Mouse (Mus musculus) CD4-positive helper T cell, adult 2 months (primary cell): ENCODE measurements around the gene Stxbp4.

Experiments
- DNase-seq: peaks from one replicate; pipeline ENCODE4 v3.0.0-alpha.2; 2012; ENCODE audit warnings: low read depth, missing footprints, low spot score

Gene Stxbp4

DNA sequence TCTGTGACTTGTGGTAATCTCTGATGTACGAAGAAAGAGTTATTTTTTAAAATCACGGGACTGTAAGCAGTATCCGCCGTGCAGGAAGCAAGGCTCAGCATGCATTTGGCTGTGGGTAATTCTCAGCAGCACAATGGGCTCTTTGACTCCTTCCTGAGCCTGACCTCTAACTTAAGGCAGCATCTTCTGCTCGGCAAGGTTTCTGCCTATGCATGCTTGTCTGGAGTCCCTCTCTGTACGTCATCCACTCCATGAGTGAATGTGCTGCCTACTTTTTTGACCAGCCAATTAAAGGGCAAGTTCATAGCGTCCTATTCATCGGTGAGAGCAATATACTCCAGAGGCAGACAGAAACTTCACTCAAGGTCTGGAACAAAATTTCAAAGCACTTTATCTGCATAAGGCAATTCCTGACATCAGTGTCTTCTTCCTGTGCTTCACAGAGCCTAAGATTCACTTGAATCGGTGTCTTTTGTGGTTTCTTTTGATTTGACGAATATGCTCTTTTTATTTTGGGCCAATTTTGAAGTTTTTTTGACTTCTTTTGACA lies 173.8 kb downstream of the Stxbp4 start:
- peak; percentile 61 for DNase-seq

- no peak for DNase-seq
Measured at GRCm38 (mm10) chr11:90460458-90460857, 177.4 kb downstream of the Stxbp4 start.

DNA sequence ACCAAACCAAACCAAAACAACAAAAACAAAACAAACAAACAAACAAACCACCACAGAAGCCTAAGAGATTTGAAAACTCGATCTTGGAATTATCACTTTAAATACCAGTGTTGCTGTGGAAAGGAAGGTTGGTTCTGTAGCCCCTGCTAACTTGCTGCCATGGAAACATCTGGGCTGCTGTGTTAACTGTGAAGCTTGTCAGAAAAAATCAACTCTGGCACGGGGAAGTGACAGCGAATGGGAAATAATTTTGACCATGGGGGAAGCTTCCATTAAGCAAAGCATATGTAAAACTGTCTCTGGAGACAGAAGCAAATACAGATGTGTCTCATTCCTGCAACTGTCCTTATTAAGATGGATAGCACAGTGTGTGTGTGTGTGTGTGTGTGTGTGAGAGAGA lies 185.8 kb downstream of the Stxbp4 start:
- no peak for DNase-seq

DNA sequence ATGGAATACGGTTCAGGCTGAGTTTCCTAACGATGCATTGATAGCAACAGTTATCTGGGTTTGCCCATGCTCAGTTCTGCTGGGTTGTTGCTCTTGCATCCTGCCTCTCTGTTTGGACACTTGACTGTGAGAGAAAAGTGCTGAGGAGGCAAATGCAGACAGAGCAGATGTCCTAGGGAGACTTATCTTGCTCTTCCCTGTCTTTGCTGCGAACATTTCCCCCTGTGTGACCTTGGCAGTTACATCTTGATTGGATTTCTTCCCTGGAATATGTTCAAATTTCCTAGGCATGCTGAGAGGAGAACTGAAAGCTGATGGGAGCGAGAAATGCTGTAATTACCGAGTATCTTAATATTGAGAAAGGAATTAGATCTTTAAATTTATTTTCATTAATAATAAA lies 186.4 kb downstream of the Stxbp4 start:
- DNase-seq: no peak

- no peak for DNase-seq
Measured at GRCm38 (mm10) chr11:90442462-90442861, 195.4 kb downstream of the Stxbp4 start.

GRCm38 (mm10) chr11:90440851-90441250 lies 197.0 kb downstream of the Stxbp4 start:
- no peak for DNase-seq

- DNase-seq: no peak
Measured at GRCm38 (mm10) chr11:90438768-90439167, 199.1 kb downstream of the Stxbp4 start.
